Mouse (Mus musculus) stomach, postnatal 0 days (tissue): ENCODE measurements around the gene Rpn1.

ENCODE experiments used
- CTCF ChIP-seq: IDR thresholded peaks from 2 replicates; pipeline ENCODE4 v1.5.1; 2016; ENCODE audit warnings: antibody characterized with exemption, low read depth, mild to moderate bottlenecking, moderate library complexity
- EP300 ChIP-seq: optimal IDR thresholded peaks from 2 replicates; pipeline ENCODE3; 2016; ENCODE audit warnings: antibody characterized with exemption

DNA sequence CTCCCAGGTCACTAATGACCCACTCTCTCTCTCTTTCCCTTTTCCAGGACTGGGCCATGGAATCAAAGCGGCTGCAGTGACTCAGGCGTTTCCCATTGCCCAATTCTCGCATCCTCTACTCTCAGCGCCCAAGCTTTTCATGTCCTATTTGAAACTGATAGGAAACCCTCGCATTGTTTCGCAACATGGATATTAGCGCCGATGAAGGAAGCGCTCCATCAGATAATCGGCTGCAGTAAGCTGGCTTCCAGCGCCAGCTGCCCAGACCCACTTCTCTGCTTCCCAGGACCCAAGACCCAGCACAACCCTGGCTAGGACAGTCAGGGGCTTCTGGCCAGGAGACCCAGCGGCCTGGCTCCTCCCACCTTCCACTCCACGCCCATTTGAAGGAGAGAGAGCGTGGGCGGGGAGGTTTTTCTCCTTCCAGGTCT, 51.9 kb downstream of the Rpn1 start:
- no peak for TF ChIP-seq CTCF
- no peak for TF ChIP-seq EP300
